Mouse (Mus musculus) adrenal gland, adult 8-10 months (tissue): ENCODE results near the gene Gm45015. TPM values are rescaled to one million over a fixed set of nuclear protein-coding genes. Genes with fewer than 3 reads are reported as not detected.
"Not testable (repeated sequence)": the region's sequence is repeated elsewhere in the genome, so short reads cannot be mapped to it uniquely, and the experiment has no call there.

Experiments used
- DNase-seq: peaks from one replicate; pipeline ENCODE4 v3.0.0; 2022
- total RNA-seq, 4 experiments: library from RNA; stranded (reverse); gene quantifications; 2 replicates each; pipeline ENCODE4 v1.2.4; 2022

Gm45015 gene
- total RNA-seq, result not detected

GRCm38 (mm10) chrX:73336740-73337139 is at the start of gene Gm45015:
Gm45015 (minus strand) TSS chrX:73336840.
- no peak for DNase-seq

- no peak for DNase-seq
These were observed 48.3 kb upstream of the Gm45015 start for GRCm38 (mm10) chrX:73384924-73385323.

GRCm38 (mm10) chrX:73384419-73384818 is 47.8 kb upstream of the Gm45015 start:
- DNase-seq, result peak; percentile 8

GRCm38 (mm10) chrX:73363291-73363690 is 26.7 kb upstream of the Gm45015 start:
- DNase-seq, result no peak

GRCm38 (mm10) chrX:73356719-73357118 is 20.1 kb upstream of the Gm45015 start:
- DNase-seq, result no peak

- DNase-seq, result no peak
These were observed 19.5 kb upstream of the Gm45015 start for GRCm38 (mm10) chrX:73356163-73356562.

GRCm38 (mm10) chrX:73344346-73344745 is 7.7 kb upstream of the Gm45015 start:
- DNase-seq, result no peak

GRCm38 (mm10) chrX:73343802-73344201 is 7.2 kb upstream of the Gm45015 start:
- no peak for DNase-seq

- no peak for DNase-seq
These were observed 6.5 kb upstream of the Gm45015 start for GRCm38 (mm10) chrX:73342941-73343735.

- DNase-seq, result peak; percentile 70
These were observed 5.8 kb upstream of the Gm45015 start, which contains the start of gene Zfp275 for GRCm38 (mm10) chrX:73342483-73342895. Zfp275 (plus strand) TSS chrX:73342621.

- no peak for DNase-seq
These were observed 5.4 kb upstream of the Gm45015 start for GRCm38 (mm10) chrX:73342068-73342467.

- no peak for DNase-seq
These were observed 4.8 kb upstream of the Gm45015 start for GRCm38 (mm10) chrX:73341473-73341872.

GRCm38 (mm10) chrX:73333548-73333947 is 3.1 kb downstream of the Gm45015 start:
- no peak for DNase-seq

GRCm38 (mm10) chrX:73327215-73327614 is 9.4 kb downstream of the Gm45015 start:
- DNase-seq, result no peak

GRCm38 (mm10) chrX:73321029-73321428 is 15.6 kb downstream of the Gm45015 start:
- DNase-seq, result no peak

GRCm38 (mm10) chrX:73312522-73312921 is 24.1 kb downstream of the Gm45015 start:
- DNase-seq, result no peak

GRCm38 (mm10) chrX:73295745-73296144 is 40.9 kb downstream of the Gm45015 start:
- DNase-seq, result not testable (repeated sequence)

GRCm38 (mm10) chrX:73292876-73293275 is 43.8 kb downstream of the Gm45015 start, which contains the start of the genes Xlr5a and Xlr5c:
Xlr5a (minus strand) TSS chrX:73292976.
Xlr5c (minus strand) TSS chrX:73292976.
- not testable (repeated sequence) for DNase-seq

Other genes with a start within 250 kb of the Gm45015 start
- 1 to 10 TPM in 3 of 4 experiments, under 1 TPM in 1; 0.31 to 5.1 (median 3.3) TPM for gene Xlr3a, start 239.7 kb downstream of the Gm45015 start, total RNA-seq
- gene Gm14685, start 219.8 kb downstream of the Gm45015 start, total RNA-seq, result not detected
- gene Xlr5b, start 188.0 kb downstream of the Gm45015 start, total RNA-seq, result not detected
- under 1 TPM in 1 of 4 experiments, not detected in 3; 0.13 TPM for gene DXBay18, start 187.4 kb downstream of the Gm45015 start, total RNA-seq
- not detected for gene Spin2d, start 159.9 kb downstream of the Gm45015 start, total RNA-seq
- 10 to 100 TPM in 2 of 4 experiments, 1 to 10 TPM in 2; 2.5 to 34.0 (median 13.8) TPM for gene Xlr3b, start 144.6 kb downstream of the Gm45015 start, total RNA-seq
- 1 to 10 TPM in 2 of 4 experiments, not detected in 2; 1.9 to 2.6 TPM for gene Xlr4b, start 122.5 kb downstream of the Gm45015 start, total RNA-seq
- gene F8a, start 108.5 kb downstream of the Gm45015 start, total RNA-seq, result 10 to 100 TPM in 3 of 4 experiments, 1 to 10 TPM in 1; 9.7 to 11.8 (median 11.6) TPM
- 1 to 10 TPM in 2 of 4 experiments, not detected in 2; 1.4 to 5.8 TPM for gene Xlr4c, start 93.7 kb downstream of the Gm45015 start, total RNA-seq
- not detected for gene Xlr3c, start 71.5 kb downstream of the Gm45015 start, total RNA-seq
- not detected for gene Xlr5a, start 43.9 kb downstream of the Gm45015 start, total RNA-seq
- not detected for gene Xlr5c, start 43.9 kb downstream of the Gm45015 start, total RNA-seq
- gene Zfp275, start 5.8 kb upstream of the Gm45015 start, total RNA-seq, result 10 to 100 TPM; 21.8 to 25.4 (median 22.7) TPM
- gene Gm18336, start 61.9 kb upstream of the Gm45015 start, total RNA-seq, result not detected
- gene Zfp92, start 74.3 kb upstream of the Gm45015 start, total RNA-seq, result 1 to 10 TPM in 1 of 4 experiments, under 1 TPM in 3; 0.42 to 1.1 (median 0.64) TPM
- gene Trex2, start 98.5 kb upstream of the Gm45015 start, total RNA-seq, result under 1 TPM in 1 of 4 experiments, not detected in 3; 0.34 TPM
- gene Haus7, start 122.2 kb upstream of the Gm45015 start, total RNA-seq, result 10 to 100 TPM; 19.0 to 57.4 (median 39.0) TPM
- gene Bgn, start 146.8 kb upstream of the Gm45015 start, total RNA-seq, result 100 to 1,000 TPM; 251 to 364 (median 310) TPM
- gene Atp2b3, start 166.2 kb upstream of the Gm45015 start, total RNA-seq, result 100 to 1,000 TPM in 1 of 4 experiments, 10 to 100 TPM in 3; 68.5 to 100 (median 79.5) TPM